Mouse (Mus musculus) liver, embryonic 14.5 days (tissue): ENCODE results near the gene Anxa5. TPM values are rescaled to one million over a fixed set of nuclear protein-coding genes. Genes with fewer than 3 reads are reported as not detected.

Experiments used
- ATAC-seq: fragments of 200-750 bp; cut with Nextera tagmentation; 2 replicates; pipeline ENCODE4 v1.8.0; 2017; ENCODE audit warnings: moderate number of reproducible peaks, mild to moderate bottlenecking, moderate library complexity; ENCODE audit not compliant: insufficient read depth
- DNase-seq, 3 experiments: peaks; one replicate each; pipeline ENCODE4 v3.0.0-alpha.2; 2012 to 2013; ENCODE audit warnings: low read depth in 3 of 3, low spot score in 3 of 3
- H3K27ac ChIP-seq: fragments of 300-500 bp; sonication (generic); 2 replicates; pipeline ENCODE4 v1.5.1; 2014; ENCODE audit warnings: moderate library complexity, mild to moderate bottlenecking, control low read depth, inconsistent platforms
- H3K27me3 ChIP-seq: fragments of 300-500 bp; sonication (generic); 2 replicates; pipeline ENCODE4 v1.6.1; 2014; ENCODE audit warnings: mild to moderate bottlenecking, low read length, moderate library complexity; ENCODE audit not compliant: control insufficient read depth, insufficient read depth
- H3K36me3 ChIP-seq: fragments of 300-500 bp; sonication (generic); replicated peaks from 2 replicates; pipeline ENCODE4 v1.6.1; 2014; ENCODE audit warnings: low read depth; ENCODE audit not compliant: control insufficient read depth, insufficient read depth
- H3K4me1 ChIP-seq, 2 experiments: fragments of 200-500 bp in 1 of 2; fragments of 300-500 bp in 1 of 2; sonication (generic) in 1 of 2; replicated peaks; 2 replicates each; pipeline ENCODE4 v1.6.1; 2012 to 2014; ENCODE audit warnings: antibody characterized with exemption in 1 of 2, inconsistent platforms in 1 of 2, low read length in 1 of 2; ENCODE audit not compliant: control insufficient read depth in 2 of 2, insufficient read depth in 2 of 2
- H3K4me2 ChIP-seq: fragments of 300-500 bp; sonication (generic); 2 replicates; pipeline ENCODE4 v1.6.1; 2014; ENCODE audit warnings: low read depth, mild to moderate bottlenecking, control low read depth, moderate library complexity
- H3K4me3 ChIP-seq, 2 experiments: fragments of 200-500 bp in 1 of 2; fragments of 300-500 bp in 1 of 2; sonication (generic) in 1 of 2; 2 replicates each; pipeline ENCODE4 v1.5.1; 2012 to 2014; ENCODE audit warnings: low read depth in 2 of 2, low read length in 2 of 2, mild to moderate bottlenecking in 2 of 2, control low read depth in 1 of 2, inconsistent platforms in 1 of 2, moderate library complexity in 1 of 2; ENCODE audit not compliant: insufficient read depth in 1 of 2
- H3K9ac ChIP-seq: fragments of 300-500 bp; sonication (generic); replicated peaks from 2 replicates; pipeline ENCODE4 v1.6.1; 2014; ENCODE audit warnings: mild to moderate bottlenecking, control low read depth, moderate library complexity
- H3K9me3 ChIP-seq: fragments of 300-500 bp; sonication (generic); 2 replicates; pipeline ENCODE4 v1.6.1; 2016; ENCODE audit warnings: low read length, mixed read lengths; ENCODE audit not compliant: control insufficient read depth
- CTCF ChIP-seq: IDR thresholded peaks from 2 replicates; pipeline ENCODE4 v1.5.1; 2016; ENCODE audit warnings: antibody characterized with exemption, low read depth, control low read depth
- EP300 ChIP-seq: IDR thresholded peaks from 2 replicates; pipeline ENCODE4 v1.6.1; 2016; ENCODE audit warnings: antibody characterized with exemption, low read depth
- WGBS: fragments of 180-500 bp; shearing (Covaris S2); extraction: QIAGEN DNeasy Blood & Tissue Kit; methylation state at CpG from one replicate; pipeline ENCODE4 v1.1.7; 2014; ENCODE audit not compliant: insufficient replicate concordance; 5-methylcytosine and 5-hydroxymethylcytosine counted together
- polyA plus RNA-seq, 2 experiments: library from polyadenylated mRNA; depleted of rRNA in 1 of 2; stranded (reverse) in 1 of 2; unstranded in 1 of 2; fragments of >200 nt; fragmentation: Nextera tagmentation in 1 of 2; extraction: Ambion mirVana in 1 of 2; gene quantifications; 2 replicates each; pipeline versions ENCODE4 v1.2.1 to v1.2.3; 2012 to 2014

Anxa5 gene
- polyA plus RNA-seq, 2 experiments = 49.9 to 51.9 TPM

GRCm38 (mm10) chr3:36511491-36511890 lies 35.8 kb upstream of the Anxa5 start:
- no peak for ATAC-seq
- TF ChIP-seq EP300 (no peak), CTCF (no peak)
- no peaks in the 10 kb centered on the region for H3K4me1 ChIP-seq

DNA sequence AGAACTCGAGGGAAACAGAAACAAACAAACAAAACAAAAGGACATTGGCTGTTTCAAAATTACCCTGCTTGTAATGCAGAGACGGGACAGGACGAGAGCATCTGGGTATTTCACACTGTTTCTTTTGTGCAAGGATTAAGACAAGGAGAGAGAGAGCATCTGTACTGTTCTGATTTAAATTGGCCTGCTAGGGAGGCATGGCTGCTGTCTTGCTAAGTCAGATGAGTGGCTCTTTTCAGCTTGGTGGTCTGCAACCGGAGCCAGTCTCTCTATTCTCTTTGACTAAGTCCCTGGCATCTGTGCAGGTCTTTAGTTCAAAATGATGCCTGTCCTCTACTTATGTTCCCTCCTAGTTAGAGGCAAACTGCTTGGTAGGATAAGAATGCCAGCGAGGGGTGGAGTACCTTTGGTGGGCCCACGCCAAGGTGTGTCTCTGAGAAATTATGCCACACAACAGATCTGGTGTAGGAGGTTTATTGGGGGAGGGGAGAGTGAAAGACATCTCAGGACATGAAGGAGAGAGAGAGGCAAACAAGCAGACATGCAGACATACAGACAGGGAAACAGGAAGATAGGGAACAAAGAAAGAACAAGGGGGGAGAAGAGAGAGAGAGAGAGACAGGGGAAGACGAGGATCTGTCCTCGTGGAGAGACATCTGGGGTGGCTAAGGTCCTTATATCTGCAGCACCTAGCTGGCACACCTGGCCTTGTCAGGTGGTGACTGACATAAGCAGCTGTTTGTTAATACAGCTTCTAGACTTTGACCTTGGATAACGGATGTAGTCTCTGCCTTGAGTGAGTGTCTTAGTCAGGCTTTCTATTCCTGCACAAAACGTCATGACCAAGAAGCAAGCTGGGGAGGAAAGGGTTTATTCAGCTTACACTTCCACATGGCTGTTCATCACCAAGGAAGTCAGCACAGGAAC lies 30.4 kb upstream of the Anxa5 start:
- 58% methylated on average over 10 of the region's 10 CpGs for whole genome bisulfite sequencing
- no peak overlapping the region for H3K4me2 ChIP-seq
- no peak for ATAC-seq

More at GRCm38 (mm10) chr3:36511491-36511890, 35.8 kb upstream of the Anxa5 start:
- Histone ChIP-seq H3K36me3 (no peaks in the 10 kb centered on the region), H3K4me3 (no peak overlapping the region), H3K9ac (no peak overlapping the region), H3K4me2 (no peak overlapping the region), H3K9me3 (no peaks in the 10 kb centered on the region), H3K27ac (no peak overlapping the region), H3K27me3 (no peaks in the 10 kb centered on the region)
- no peak for DNase-seq
- 63% methylated on average over 6 of the region's 6 CpGs for WGBS

GRCm38 (mm10) chr3:36505306-36505705 lies 29.6 kb upstream of the Anxa5 start:
- TF ChIP-seq EP300 (no peak), CTCF (no peak)
- DNase-seq (no peak), ATAC-seq (no peak)
- no peaks in the 10 kb centered on the region for H3K4me1 ChIP-seq
- H3K9ac ChIP-seq = no peak overlapping the region
- H3K36me3 ChIP-seq = no peaks in the 10 kb centered on the region
- H3K4me3 ChIP-seq = no peak overlapping the region
- no peaks in the 10 kb centered on the region for H3K9me3 ChIP-seq
- H3K4me2 ChIP-seq = no peak overlapping the region
- WGBS = 64% methylated on average over 8 of the region's 8 CpGs
- no peaks in the 10 kb centered on the region for H3K27me3 ChIP-seq
- H3K27ac ChIP-seq = no peak overlapping the region

More for the DNA sequence above, 30.4 kb upstream of the Anxa5 start:
- Histone ChIP-seq H3K9ac (no peak overlapping the region), H3K4me1 (no peaks in the 10 kb centered on the region), H3K9me3 (no peaks in the 10 kb centered on the region), H3K4me3 (no peak overlapping the region), H3K36me3 (no peaks in the 10 kb centered on the region), H3K27ac (no peak overlapping the region), H3K27me3 (no peaks in the 10 kb centered on the region)
- TF ChIP-seq EP300 = no peak
- TF ChIP-seq CTCF = no peak
- DNase-seq = no peak

GRCm38 (mm10) chr3:36501546-36501945 lies 25.9 kb upstream of the Anxa5 start:
- ATAC-seq (no peak), DNase-seq (no peak)
- no peaks in the 10 kb centered on the region for H3K4me1 ChIP-seq
- H3K27ac ChIP-seq = no peak overlapping the region
- no peak overlapping the region for H3K9ac ChIP-seq
- no peaks in the 10 kb centered on the region for H3K36me3 ChIP-seq
- H3K4me2 ChIP-seq = no peak overlapping the region
- H3K4me3 ChIP-seq = no peak overlapping the region
- no peak for TF ChIP-seq CTCF
- no peak for TF ChIP-seq EP300
- WGBS = 49% methylated on average over 7 of the region's 7 CpGs
- no peaks in the 10 kb centered on the region for H3K9me3 ChIP-seq
- H3K27me3 ChIP-seq = no peaks in the 10 kb centered on the region

- DNase-seq (no peak), ATAC-seq (no peak)
- 55% methylated on average over 8 of the region's 8 CpGs for whole genome bisulfite sequencing
- Histone ChIP-seq H3K9me3 (no peaks in the 10 kb centered on the region), H3K4me2 (no peak overlapping the region), H3K9ac (no peak overlapping the region), H3K27me3 (no peaks in the 10 kb centered on the region), H3K4me1 (no peaks in the 10 kb centered on the region), H3K36me3 (no peaks in the 10 kb centered on the region), H3K4me3 (no peak overlapping the region), H3K27ac (no peak overlapping the region)
- TF ChIP-seq CTCF (no peak), EP300 (no peak)
These were observed 25.3 kb upstream of the Anxa5 start for GRCm38 (mm10) chr3:36500976-36501375.
